Mouse (Mus musculus) layer of hippocampus, postnatal 36 days (tissue): ENCODE data around the gene Iscu. TPM values are rescaled to one million over a fixed set of nuclear protein-coding genes. Genes with fewer than 3 reads are reported as not detected.

Source experiments
- DNase-seq, 2 experiments: peaks; one replicate each; pipeline ENCODE4 v3.0.0; 2022
- total RNA-seq, 2 experiments: library from RNA; stranded (reverse); gene quantifications; 2 replicates each; pipeline ENCODE4 v1.2.3; 2021

The Iscu gene
- 100 to 1,000 TPM; 110 to 126 TPM for total RNA-seq

GRCm38 (mm10) chr5:113772450-113772895 lies at the start of gene Iscu, which contains the start of gene Sart3:
Gene Iscu, plus strand, starts transcription at chr5:113772748.
Gene Sart3, minus strand, starts transcription at chr5:113772510.
- peak; percentile 92 to 93 for DNase-seq

GRCm38 (mm10) chr5:113723567-113724237 lies 48.8 kb upstream of the Iscu start:
- no peak for DNase-seq

- peak; percentile 80 to 81 for DNase-seq
These were observed 48.1 kb upstream of the Iscu start, which contains the start of gene 1700069L16Rik for GRCm38 (mm10) chr5:113724446-113724845. Gene 1700069L16Rik, minus strand, starts transcription at chr5:113724772.

GRCm38 (mm10) chr5:113725417-113725816 lies 47.1 kb upstream of the Iscu start:
- no peak for DNase-seq

- DNase-seq = no peak
These were observed 45.9 kb upstream of the Iscu start for GRCm38 (mm10) chr5:113726618-113727017.

GRCm38 (mm10) chr5:113727238-113727637 lies 45.3 kb upstream of the Iscu start:
- DNase-seq = no peak

- no peak for DNase-seq
These were observed 44.5 kb upstream of the Iscu start for GRCm38 (mm10) chr5:113728011-113728410.

GRCm38 (mm10) chr5:113728691-113729090 lies 43.9 kb upstream of the Iscu start:
- DNase-seq = no peak

- peak in 1 of 2 experiments; percentile 34 for DNase-seq
These were observed 41.9 kb upstream of the Iscu start for GRCm38 (mm10) chr5:113730641-113731121.

- no peak for DNase-seq
These were observed 41.4 kb upstream of the Iscu start for GRCm38 (mm10) chr5:113731174-113731573.

GRCm38 (mm10) chr5:113732182-113732581 lies 40.4 kb upstream of the Iscu start:
- peak in 1 of 2 experiments; percentile 45 for DNase-seq

- no peak for DNase-seq
These were observed 38.2 kb upstream of the Iscu start for GRCm38 (mm10) chr5:113734376-113734775.

- no peak for DNase-seq
These were observed 37.6 kb upstream of the Iscu start for GRCm38 (mm10) chr5:113735023-113735344.

GRCm38 (mm10) chr5:113735345-113736112 lies 37.0 kb upstream of the Iscu start, which contains the start of gene Ficd:
Gene Ficd, plus strand, starts transcription at chr5:113735803.
- peak; percentile 88 to 89 for DNase-seq

- DNase-seq = no peak
These were observed 36.4 kb upstream of the Iscu start for GRCm38 (mm10) chr5:113736113-113736502.

GRCm38 (mm10) chr5:113736522-113737164 lies 35.9 kb upstream of the Iscu start:
- DNase-seq = no peak

- DNase-seq = no peak
These were observed 34.8 kb upstream of the Iscu start for GRCm38 (mm10) chr5:113737607-113738237.

- DNase-seq = no peak
These were observed 24.9 kb upstream of the Iscu start for GRCm38 (mm10) chr5:113747629-113748028.

- no peak for DNase-seq
These were observed 23.8 kb upstream of the Iscu start for GRCm38 (mm10) chr5:113748556-113749331.

- no peak for DNase-seq
These were observed 20.9 kb upstream of the Iscu start for GRCm38 (mm10) chr5:113751521-113752157.
